Mouse (Mus musculus): ENCODE data around the gene Gli3. TPM values are rescaled to one million over a fixed set of nuclear protein-coding genes. Genes with fewer than 3 reads are reported as not detected.

The Gli3 gene
- total and polyA plus RNA-seq, 2 experiments = 0.15 to 0.37 TPM

DNA sequence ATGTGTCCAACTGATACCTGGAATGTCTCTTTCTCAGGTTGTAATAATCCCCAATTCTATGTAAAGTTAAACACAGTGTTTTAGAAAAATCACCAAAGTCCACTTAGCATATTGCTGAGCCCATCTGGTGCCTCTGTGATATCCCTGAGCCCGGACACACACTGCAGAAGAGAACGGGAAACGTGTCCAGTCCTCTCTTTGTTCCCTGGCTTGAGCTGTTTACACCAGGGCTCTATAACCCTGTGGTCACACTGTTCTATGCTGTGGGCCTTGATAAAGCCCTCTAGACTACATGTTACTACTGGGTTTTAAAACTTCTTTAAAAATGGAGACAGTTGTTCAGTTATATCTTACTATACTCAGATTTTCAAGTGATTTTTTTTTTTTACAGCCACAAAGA is 154.4 kb downstream of the Gli3 start:
- DNase-seq (ENCODE audit: extremely low read depth, low read depth, low spot score) = no peak
- WGBS = 64% methylated on average over 3 of the region's 3 CpGs
- no peak overlapping the region for H3K27ac ChIP-seq (replicated peaks; ENCODE audit: insufficient read depth, low read depth, low read length)
- H3K36me3 ChIP-seq (ENCODE audit: control insufficient read depth, insufficient read depth, low read length) = no peaks in the 10 kb centered on the region
- no peaks in the 10 kb centered on the region for H3K79me2 ChIP-seq (ENCODE audit: control insufficient read depth, insufficient read depth, low read length)
- no peaks in the 10 kb centered on the region for H3K27me3 ChIP-seq (ENCODE audit: control insufficient read depth, insufficient read depth, low read length)
- TF ChIP-seq POLR2A (IDR thresholded peaks at IDR 0.05; ENCODE audit: extremely low read depth, insufficient read depth, low read length) = no peak
- no peak for TF ChIP-seq CTCF (IDR thresholded peaks at IDR 0.05; ENCODE audit: low read depth, low read length)
- no peak overlapping the region for H3K4me3 ChIP-seq (ENCODE audit: insufficient read depth, low read depth, low read length)
- H3K9ac ChIP-seq (ENCODE audit: low read depth, low read length) = no peak overlapping the region
- H3K4me1 ChIP-seq (ENCODE audit: control insufficient read depth, insufficient read depth, low read length) = no peaks in the 10 kb centered on the region

DNA sequence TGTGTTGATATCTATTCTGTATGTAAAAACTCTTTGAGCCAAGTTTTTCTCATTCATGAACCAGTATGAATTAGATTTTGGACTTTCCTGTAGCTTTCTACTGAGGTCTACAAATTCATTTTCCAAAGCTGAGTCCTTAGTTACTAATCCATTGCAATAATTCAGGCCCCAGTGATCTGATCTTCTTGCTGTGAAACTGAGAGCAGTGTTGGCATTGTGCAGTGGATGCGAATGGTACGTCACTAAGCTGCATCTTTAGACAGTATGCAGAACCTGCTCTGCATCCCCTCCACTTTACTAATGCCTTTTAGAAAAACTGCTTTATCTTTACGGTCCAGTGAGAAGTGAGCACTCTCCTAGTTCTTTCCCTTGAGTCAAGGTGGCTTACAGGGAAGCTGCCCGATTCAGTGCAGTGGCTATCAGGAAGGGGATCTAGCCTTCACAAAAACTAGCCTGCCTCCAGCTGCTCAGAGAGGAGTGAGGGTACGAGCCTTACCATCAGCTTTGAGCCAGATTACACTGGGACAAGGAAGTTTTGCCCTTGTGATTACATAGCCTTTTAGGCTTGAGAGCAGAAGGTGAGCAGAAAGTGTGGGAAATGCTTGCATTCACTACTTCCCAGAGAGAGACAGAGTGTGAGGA is 155.1 kb downstream of the Gli3 start:
- H3K27me3 ChIP-seq (ENCODE audit: control insufficient read depth, insufficient read depth, low read length) = no peaks in the 10 kb centered on the region
- no peak for DNase-seq (ENCODE audit: extremely low read depth, low read depth, low spot score)
- H3K36me3 ChIP-seq (ENCODE audit: control insufficient read depth, insufficient read depth, low read length) = no peaks in the 10 kb centered on the region
- 68% methylated on average over 5 of the region's 5 CpGs for WGBS
- no peaks in the 10 kb centered on the region for H3K4me1 ChIP-seq (ENCODE audit: control insufficient read depth, insufficient read depth, low read length)
- no peaks in the 10 kb centered on the region for H3K79me2 ChIP-seq (ENCODE audit: control insufficient read depth, insufficient read depth, low read length)
- H3K4me3 ChIP-seq (ENCODE audit: insufficient read depth, low read depth, low read length) = no peak overlapping the region
- no peak overlapping the region for H3K9ac ChIP-seq (ENCODE audit: low read depth, low read length)
- no peak overlapping the region for H3K27ac ChIP-seq (replicated peaks; ENCODE audit: insufficient read depth, low read depth, low read length)
- TF ChIP-seq POLR2A (IDR thresholded peaks at IDR 0.05; ENCODE audit: extremely low read depth, insufficient read depth, low read length) (no peak), CTCF (IDR thresholded peaks at IDR 0.05; ENCODE audit: low read depth, low read length) (no peak)

DNA sequence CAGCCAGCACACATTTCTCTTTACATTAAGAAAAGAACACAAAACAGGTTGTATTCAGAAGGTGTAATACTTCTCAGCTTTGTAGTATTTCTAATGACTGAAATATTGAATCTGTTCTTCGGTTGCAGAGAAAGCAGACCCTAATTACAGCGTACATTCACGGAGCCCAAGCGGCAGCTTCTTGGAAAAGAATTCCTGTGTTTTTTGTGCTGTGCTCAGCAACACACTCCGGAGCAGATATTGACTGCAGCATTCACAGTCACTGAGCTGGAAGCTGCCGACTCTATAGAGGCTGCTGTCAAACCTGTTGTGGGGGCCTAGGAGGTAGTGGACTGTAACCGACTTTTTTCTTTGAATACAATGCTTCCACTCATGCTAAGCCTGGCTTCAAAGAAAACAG is 158.0 kb downstream of the Gli3 start:
- WGBS = 83% methylated on average over 7 of the region's 7 CpGs
- Histone ChIP-seq H3K4me1 (ENCODE audit: control insufficient read depth, insufficient read depth, low read length) (no peaks in the 10 kb centered on the region), H3K79me2 (ENCODE audit: control insufficient read depth, insufficient read depth, low read length) (no peaks in the 10 kb centered on the region), H3K36me3 (ENCODE audit: control insufficient read depth, insufficient read depth, low read length) (no peaks in the 10 kb centered on the region), H3K27me3 (ENCODE audit: control insufficient read depth, insufficient read depth, low read length) (no peaks in the 10 kb centered on the region), H3K4me3 (ENCODE audit: insufficient read depth, low read depth, low read length) (no peak overlapping the region), H3K9ac (ENCODE audit: low read depth, low read length) (no peak overlapping the region), H3K27ac (replicated peaks; ENCODE audit: insufficient read depth, low read depth, low read length) (no peak overlapping the region)
- no peak for DNase-seq (ENCODE audit: extremely low read depth, low read depth, low spot score)
- no peak for TF ChIP-seq POLR2A (IDR thresholded peaks at IDR 0.05; ENCODE audit: extremely low read depth, insufficient read depth, low read length)
- no peak for TF ChIP-seq CTCF (IDR thresholded peaks at IDR 0.05; ENCODE audit: low read depth, low read length)

DNA sequence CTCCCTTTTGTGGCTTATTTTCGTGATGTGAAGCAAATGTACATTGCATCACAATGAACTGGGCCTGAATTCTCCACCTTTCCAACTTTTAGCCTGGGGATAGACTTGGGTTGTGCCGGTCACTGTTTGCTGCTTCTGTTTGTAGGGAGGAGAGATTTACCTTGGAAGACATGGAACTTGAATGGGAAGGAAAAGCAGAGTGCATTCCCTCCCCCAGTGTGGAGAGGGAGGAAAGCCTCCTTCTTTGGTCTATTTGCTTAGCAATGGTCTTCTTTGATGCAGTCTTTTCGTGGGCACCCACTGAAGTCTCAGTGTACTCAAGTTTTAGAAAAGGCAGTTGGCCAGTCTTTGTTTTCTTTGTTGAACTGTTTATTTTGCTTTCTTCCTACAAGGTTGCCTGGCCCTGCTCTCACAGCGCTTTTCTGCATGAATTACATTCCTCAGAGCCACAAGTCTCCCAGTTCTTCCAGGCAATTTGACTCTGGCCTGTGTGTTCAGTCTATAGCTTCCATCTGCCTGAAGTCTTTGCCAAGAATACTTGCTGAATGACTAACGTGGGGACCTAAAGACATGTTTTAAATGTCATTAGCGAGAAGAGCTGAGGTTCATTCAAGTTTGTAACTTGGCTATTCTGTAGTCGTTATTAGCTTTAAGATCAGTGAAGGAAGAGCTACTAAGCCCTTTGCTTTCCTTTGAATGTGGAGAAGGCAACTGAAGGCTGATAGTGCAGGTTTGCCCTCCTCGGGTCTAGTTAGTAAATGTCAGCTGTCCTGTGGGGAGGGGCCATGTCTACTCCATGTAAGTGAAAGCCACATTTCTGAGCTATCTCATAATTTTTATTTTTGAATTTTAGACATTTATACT is 161.7 kb downstream of the Gli3 start:
- H3K36me3 ChIP-seq (ENCODE audit: control insufficient read depth, insufficient read depth, low read length) = no peaks in the 10 kb centered on the region
- DNase-seq (ENCODE audit: extremely low read depth, low read depth, low spot score) = no peak
- WGBS = 43% methylated on average over 8 of the region's 8 CpGs
- TF ChIP-seq CTCF (IDR thresholded peaks at IDR 0.05; ENCODE audit: low read depth, low read length) = no peak
- TF ChIP-seq POLR2A (IDR thresholded peaks at IDR 0.05; ENCODE audit: extremely low read depth, insufficient read depth, low read length) = no peak
- no peaks in the 10 kb centered on the region for H3K4me1 ChIP-seq (ENCODE audit: control insufficient read depth, insufficient read depth, low read length)
- H3K4me3 ChIP-seq (ENCODE audit: insufficient read depth, low read depth, low read length) = no peak overlapping the region
- no peak overlapping the region for H3K27ac ChIP-seq (replicated peaks; ENCODE audit: insufficient read depth, low read depth, low read length)
- H3K27me3 ChIP-seq (ENCODE audit: control insufficient read depth, insufficient read depth, low read length) = no peaks in the 10 kb centered on the region
- no peak overlapping the region for H3K9ac ChIP-seq (ENCODE audit: low read depth, low read length)
- no peaks in the 10 kb centered on the region for H3K79me2 ChIP-seq (ENCODE audit: control insufficient read depth, insufficient read depth, low read length)

DNA sequence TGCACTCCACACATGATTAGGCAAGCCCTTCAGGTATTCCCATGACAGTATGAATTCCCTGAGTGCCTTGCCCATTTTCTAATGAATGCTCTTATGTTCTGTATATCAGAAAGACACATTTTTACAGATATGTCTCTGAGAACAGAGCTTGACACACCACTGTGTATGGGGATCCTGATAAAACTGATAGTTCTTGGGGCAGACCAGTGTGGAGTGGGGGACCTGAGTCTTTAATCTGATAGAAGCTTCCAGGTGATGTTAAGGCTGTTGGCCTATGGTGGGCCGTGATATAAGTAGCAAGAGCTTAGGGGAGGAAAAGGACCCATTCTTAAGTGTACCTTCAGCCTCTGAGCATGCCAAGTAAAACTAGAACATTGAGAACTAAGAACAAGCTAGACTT is 178.5 kb downstream of the Gli3 start:
- no peak overlapping the region for H3K27ac ChIP-seq (replicated peaks; ENCODE audit: insufficient read depth, low read depth, low read length)
- no peak overlapping the region for H3K4me3 ChIP-seq (ENCODE audit: insufficient read depth, low read depth, low read length)
- no peaks in the 10 kb centered on the region for H3K27me3 ChIP-seq (ENCODE audit: control insufficient read depth, insufficient read depth, low read length)
- no peak overlapping the region for H3K9ac ChIP-seq (ENCODE audit: low read depth, low read length)
- TF ChIP-seq CTCF (IDR thresholded peaks at IDR 0.05; ENCODE audit: low read depth, low read length) (no peak), POLR2A (IDR thresholded peaks at IDR 0.05; ENCODE audit: extremely low read depth, insufficient read depth, low read length) (no peak)
- WGBS = 79% methylated on average over 1 of the region's 1 CpGs
- no peaks in the 10 kb centered on the region for H3K36me3 ChIP-seq (ENCODE audit: control insufficient read depth, insufficient read depth, low read length)
- no peak for DNase-seq (ENCODE audit: extremely low read depth, low read depth, low spot score)
- H3K4me1 ChIP-seq (ENCODE audit: control insufficient read depth, insufficient read depth, low read length) = no peaks in the 10 kb centered on the region
- H3K79me2 ChIP-seq (ENCODE audit: control insufficient read depth, insufficient read depth, low read length) = no peaks in the 10 kb centered on the region

DNA sequence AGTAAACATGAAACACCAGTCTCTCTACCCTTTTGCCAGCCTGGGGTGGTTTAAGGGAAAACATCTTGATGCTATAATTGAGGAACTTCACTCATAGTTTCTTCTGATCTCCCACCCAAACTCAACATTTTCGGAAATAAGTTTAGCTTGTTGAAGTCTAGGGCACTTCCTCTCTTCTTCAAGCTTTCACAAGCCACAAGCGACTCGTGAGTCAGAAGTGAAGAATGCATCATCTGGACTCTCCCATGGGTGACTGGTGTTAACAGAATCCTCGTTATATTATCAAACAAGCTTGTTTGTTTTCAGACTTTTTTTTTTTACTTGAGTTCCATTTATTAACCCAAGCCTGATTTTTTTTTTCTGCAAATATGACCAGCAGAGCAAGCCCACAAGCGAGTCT is 197.5 kb downstream of the Gli3 start:
- Histone ChIP-seq H3K36me3 (ENCODE audit: control insufficient read depth, insufficient read depth, low read length) (no peaks in the 10 kb centered on the region), H3K27ac (replicated peaks; ENCODE audit: insufficient read depth, low read depth, low read length) (no peak overlapping the region), H3K9ac (ENCODE audit: low read depth, low read length) (no peak overlapping the region), H3K27me3 (ENCODE audit: control insufficient read depth, insufficient read depth, low read length) (no peaks in the 10 kb centered on the region; the same call in 1 of the 2 replicates), H3K79me2 (ENCODE audit: control insufficient read depth, insufficient read depth, low read length) (no peaks in the 10 kb centered on the region), H3K4me3 (ENCODE audit: insufficient read depth, low read depth, low read length) (no peak overlapping the region), H3K4me1 (ENCODE audit: control insufficient read depth, insufficient read depth, low read length) (no peaks in the 10 kb centered on the region)
- no peak for DNase-seq (ENCODE audit: extremely low read depth, low read depth, low spot score)
- WGBS = 71% methylated on average over 5 of the region's 5 CpGs
- TF ChIP-seq POLR2A (IDR thresholded peaks at IDR 0.05; ENCODE audit: extremely low read depth, insufficient read depth, low read length) (no peak), CTCF (IDR thresholded peaks at IDR 0.05; ENCODE audit: low read depth, low read length) (no peak)
